Mouse (Mus musculus) retina, postnatal 1 day (tissue): ENCODE data around the gene Mtrr.

Experiments
- DNase-seq: peaks from one replicate; pipeline ENCODE4 v3.0.0-alpha.2; 2012

The Mtrr gene

GRCm38 (mm10) chr13:68568110-68568509 is 13.8 kb downstream of the Mtrr start:
- DNase-seq: no peak

DNA sequence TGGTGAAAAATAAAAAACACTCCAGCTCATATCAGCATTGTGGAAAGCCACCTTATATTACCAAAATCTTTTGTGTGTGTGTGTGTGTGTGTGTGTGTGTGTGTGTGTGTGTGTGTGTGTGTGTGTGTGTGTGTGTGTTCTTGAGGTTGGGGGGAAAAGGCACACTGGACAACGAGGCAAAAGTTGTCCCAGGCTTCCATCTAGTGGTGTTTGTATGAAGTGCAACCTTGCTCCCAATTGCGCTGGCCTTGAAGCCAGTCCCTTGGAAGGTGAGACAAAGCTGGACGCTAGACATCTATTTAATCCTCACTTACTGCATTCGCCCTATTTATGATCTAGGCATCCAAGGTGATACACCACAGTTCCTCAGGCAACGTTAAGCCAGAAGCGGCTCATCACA is 28.6 kb downstream of the Mtrr start:
- peak; percentile 62 for DNase-seq
